Mouse (Mus musculus) MEL (cell line): ENCODE results near the gene Ctcf. TPM values are rescaled to one million over a fixed set of nuclear protein-coding genes. Genes with fewer than 3 reads are reported as not detected.

Source experiments
- DNase-seq: peaks from one replicate; pipeline ENCODE4 v3.0.0; 2011; ENCODE audit warnings: low read depth, low spot score
- H3K27ac ChIP-seq: 2 replicates; pipeline ENCODE4 v1.5.1; 2012; ENCODE audit warnings: low read depth, mild to moderate bottlenecking, control low read depth, low read length, moderate library complexity; ENCODE audit not compliant: control insufficient read depth
- H3K27me3 ChIP-seq, 2 experiments: fragments of 150-350 bp in 1 of 2; sonication (generic) in 1 of 2; 2 replicates each; pipeline ENCODE4 v1.6.1; 2012; ENCODE audit warnings: low read length in 2 of 2, mild to moderate bottlenecking in 2 of 2, improper control_type of control experiment in 1 of 2, moderate library complexity in 1 of 2; ENCODE audit not compliant: insufficient read depth in 2 of 2, control insufficient read depth in 1 of 2
- H3K36me3 ChIP-seq, 2 experiments: 2 replicates each; pipeline ENCODE4 v1.6.1; 2012 to 2014; ENCODE audit warnings: low read length in 2 of 2, improper control_type of control experiment in 1 of 2, inconsistent platforms in 1 of 2, mild to moderate bottlenecking in 1 of 2; ENCODE audit not compliant: insufficient read depth in 2 of 2, control insufficient read depth in 1 of 2
- H3K4me1 ChIP-seq, 2 experiments: fragments of 150-350 bp in 1 of 2; sonication (generic) in 1 of 2; 2 replicates each; pipeline ENCODE4 v1.6.1; 2012; ENCODE audit warnings: low read length in 2 of 2, improper control_type of control experiment in 1 of 2, mild to moderate bottlenecking in 1 of 2; ENCODE audit not compliant: insufficient read depth in 2 of 2, control insufficient read depth in 1 of 2
- H3K4me3 ChIP-seq, 2 experiments: fragments of 150-350 bp in 1 of 2; sonication (generic) in 1 of 2; 2 replicates each; pipeline ENCODE4 v1.5.1; 2012; ENCODE audit warnings: low read depth in 2 of 2, low read length in 2 of 2, mild to moderate bottlenecking in 2 of 2, moderate library complexity in 2 of 2, control low read depth in 1 of 2, improper control_type of control experiment in 1 of 2; ENCODE audit not compliant: control insufficient read depth in 1 of 2, insufficient read depth in 1 of 2
- H3K79me2 ChIP-seq: 2 replicates; pipeline ENCODE4 v1.6.1; 2012; ENCODE audit warnings: mild to moderate bottlenecking, low read length, moderate library complexity; ENCODE audit not compliant: control insufficient read depth, poor library complexity, insufficient read depth
- H3K9ac ChIP-seq: 2 replicates; pipeline ENCODE4 v1.6.1; 2012; ENCODE audit warnings: low read depth, mild to moderate bottlenecking, control low read depth, low read length, moderate library complexity; ENCODE audit not compliant: control insufficient read depth, poor library complexity, severe bottlenecking
- H3K9me3 ChIP-seq: fragments of 150-350 bp; sonication (generic); replicated peaks from 2 replicates; pipeline ENCODE4 v1.6.1; 2012; ENCODE audit warnings: mild to moderate bottlenecking, low read length, improper control_type of control experiment, moderate library complexity; ENCODE audit not compliant: insufficient read depth
- CHD1 ChIP-seq: IDR thresholded peaks from 2 replicates; pipeline ENCODE4 v1.6.1; 2012; ENCODE audit warnings: low read depth, mild to moderate bottlenecking, inconsistent platforms, low read length, improper control_type of control experiment
- CHD2 ChIP-seq: IDR thresholded peaks from 2 replicates; pipeline ENCODE4 v1.6.1; 2011; ENCODE audit warnings: low read length, improper control_type of control experiment
- CTCF ChIP-seq, 3 experiments: IDR thresholded peaks in 2 of 3; conservative IDR thresholded peaks in 1 of 3; 2 replicates each; pipeline ENCODE4 v1.5.1; 2011 to 2012; ENCODE audit warnings: low read length in 3 of 3, low read depth in 2 of 3, mild to moderate bottlenecking in 2 of 3, improper control_type of control experiment in 1 of 3, inconsistent platforms in 1 of 3, mixed read lengths in 1 of 3, moderate library complexity in 1 of 3; ENCODE audit not compliant: control insufficient read depth in 1 of 3, insufficient read depth in 1 of 3, poor library complexity in 1 of 3, severe bottlenecking in 1 of 3
- GATA1 ChIP-seq: IDR thresholded peaks from 2 replicates; pipeline ENCODE4 v1.6.1; 2011; ENCODE audit warnings: low read depth, low read length, improper control_type of control experiment
- HCFC1 ChIP-seq: IDR thresholded peaks from 2 replicates; pipeline ENCODE4 v1.6.1; 2012; ENCODE audit warnings: low read depth, mild to moderate bottlenecking, inconsistent platforms, low read length, improper control_type of control experiment, moderate library complexity
- MAFK ChIP-seq: IDR thresholded peaks from 2 replicates; pipeline ENCODE4 v1.6.1; 2011; ENCODE audit warnings: low read depth, mild to moderate bottlenecking, low read length, improper control_type of control experiment, borderline replicate concordance
- MAZ ChIP-seq: IDR thresholded peaks from 2 replicates; pipeline ENCODE4 v1.6.1; 2012; ENCODE audit warnings: low read depth, mild to moderate bottlenecking, inconsistent platforms, low read length, improper control_type of control experiment
- MXI1 ChIP-seq: IDR thresholded peaks from 2 replicates; pipeline ENCODE4 v1.6.1; 2011; ENCODE audit warnings: mild to moderate bottlenecking, low read depth, low read length, improper control_type of control experiment
- NRF1 ChIP-seq: IDR thresholded peaks from 2 replicates; pipeline ENCODE4 v1.6.1; 2014; ENCODE audit warnings: low read depth, mild to moderate bottlenecking, inconsistent platforms, low read length, improper control_type of control experiment, moderate library complexity; ENCODE audit not compliant: poor library complexity, insufficient read depth, severe bottlenecking
- RAD21 ChIP-seq: IDR thresholded peaks from 2 replicates; pipeline ENCODE4 v1.6.1; 2011; ENCODE audit warnings: mild to moderate bottlenecking, low read depth, low read length, improper control_type of control experiment
- RCOR1 ChIP-seq: IDR thresholded peaks from 2 replicates; pipeline ENCODE4 v1.6.1; 2012; ENCODE audit warnings: low read depth, mild to moderate bottlenecking, inconsistent platforms, low read length, improper control_type of control experiment
- SIN3A ChIP-seq: IDR thresholded peaks from 2 replicates; pipeline ENCODE4 v1.6.1; 2012; ENCODE audit warnings: low read length, improper control_type of control experiment, inconsistent platforms
- SMC3 ChIP-seq: IDR thresholded peaks from 2 replicates; pipeline ENCODE4 v1.6.1; 2011; ENCODE audit warnings: low read depth, low read length, improper control_type of control experiment
- TBP ChIP-seq: IDR thresholded peaks from 2 replicates; pipeline ENCODE4 v1.8.0; 2011; ENCODE audit warnings: low read depth, low read length, improper control_type of control experiment
- TCF12 ChIP-seq: IDR thresholded peaks from 2 replicates; pipeline ENCODE4 v1.6.1; 2014; ENCODE audit warnings: low read depth, mild to moderate bottlenecking, inconsistent platforms, low read length, improper control_type of control experiment, moderate library complexity
- USF1 ChIP-seq: IDR thresholded peaks from 2 replicates; pipeline ENCODE4 v1.6.1; 2014; ENCODE audit warnings: low read depth, mild to moderate bottlenecking, inconsistent platforms, low read length, improper control_type of control experiment, moderate library complexity
- ZC3H11A ChIP-seq: IDR thresholded peaks from 2 replicates; pipeline ENCODE4 v1.6.1; 2012; ENCODE audit warnings: low read depth, mild to moderate bottlenecking, inconsistent platforms, low read length, improper control_type of control experiment
- ZMIZ1 ChIP-seq: IDR thresholded peaks from 2 replicates; pipeline ENCODE4 v1.6.1; 2012; ENCODE audit warnings: low read depth, mild to moderate bottlenecking, inconsistent platforms, low read length, improper control_type of control experiment, moderate library complexity
- polyA plus RNA-seq, 2 experiments: library from polyadenylated mRNA; stranded (reverse) in 1 of 2; unstranded in 1 of 2; fragments of >175 nt in 1 of 2; fragments of >200 nt in 1 of 2; gene quantifications; 2 replicates each; pipeline versions ENCODE4 v1.2.1 to v1.2.4; 2012; ENCODE audit warnings: low replicate concordance in 2 of 2, low read depth in 1 of 2; ENCODE audit not compliant: insufficient read length in 2 of 2, insufficient read depth in 1 of 2, missing spikeins in 1 of 2
- total RNA-seq: library from RNA; depleted of rRNA; stranded (reverse); fragments of 300-350 nt; gene quantifications from 2 replicates; pipeline ENCODE4 v1.2.3, GENCODE M21; 2012

The Ctcf gene
- total and polyA plus RNA-seq, 3 experiments = 40.7 to 670 (median 87.1) TPM

GRCm38 (mm10) chr8:105596362-105597034 lies 39.9 kb upstream of the Ctcf start:
- H3K4me3 ChIP-seq = peak overlapping the region; percentile 59 to 70
- H3K36me3 ChIP-seq = peaks cover 0 to 8% of the 10 kb centered on the region in 2 experiments; a peak in 2 of 4 replicates
- H3K27ac ChIP-seq = no peak overlapping the region
- peak; percentile 48 for TF ChIP-seq MXI1
- no peak for TF ChIP-seq MAFK
- no peak for TF ChIP-seq CHD2
- no peak for TF ChIP-seq GATA1
- TF ChIP-seq ZC3H11A = peak; percentile 74
- peak; percentile 71 for TF ChIP-seq SMC3
- TF ChIP-seq CHD1 = no peak
- no peak for TF ChIP-seq TCF12
- 0 out of 2 replicates have a peak, but pooled peaks have one; percentile 23 for TF ChIP-seq HCFC1
- TF ChIP-seq SIN3A = peak; percentile 40; the same call in 1 of the 2 replicates
- TF ChIP-seq ZMIZ1 = no peak
- 0 out of 2 replicates have a peak, but pooled peaks have one; percentile 6 for TF ChIP-seq USF1
- TF ChIP-seq RAD21 = peak; percentile 97
- peak; percentile 80 to 92 (median 85) for TF ChIP-seq CTCF (IDR thresholded peaks at IDR 0.05 in 2 of 3, conservative IDR thresholded peaks at IDR 0.05 in 1 of 3; ENCODE audit: control insufficient read depth in 1 of 3, insufficient read depth in 1 of 3, low read depth in 2 of 3, low read length in 3 of 3, poor library complexity in 1 of 3, severe bottlenecking in 1 of 3)
- 0 out of 2 replicates have a peak, but pooled peaks have one; percentile 4 for TF ChIP-seq NRF1
- TF ChIP-seq MAZ = 0 out of 2 replicates have a peak, but pooled peaks have one; percentile 27
- TF ChIP-seq TBP = peak; percentile 32; the same call in 1 of the 2 replicates
- peak overlapping the region; percentile 60 for H3K9ac ChIP-seq
- H3K27me3 ChIP-seq = no peaks in the 10 kb centered on the region
- peaks cover 3 to 17% of the 10 kb centered on the region in 2 experiments; a peak in 3 of 4 replicates for H3K4me1 ChIP-seq
- no peaks in the 10 kb centered on the region for H3K79me2 ChIP-seq
- peak; percentile 81 for DNase-seq
- H3K9me3 ChIP-seq = no peaks in the 10 kb centered on the region

- no peaks in the 10 kb centered on the region for H3K79me2 ChIP-seq
- TF ChIP-seq RCOR1 (peak; percentile 45; the same call in 1 of the 2 replicates), NRF1 (no peak)
- no peak overlapping the region for H3K27ac ChIP-seq
- H3K4me1 ChIP-seq = peaks cover 3 to 27% of the 10 kb centered on the region in 2 experiments; a peak in 3 of 4 replicates
- no peak overlapping the region for H3K4me3 ChIP-seq
- peaks cover 0 to 20% of the 10 kb centered on the region in 2 experiments; a peak in 2 of 4 replicates for H3K36me3 ChIP-seq
- no peak overlapping the region for H3K9ac ChIP-seq
- H3K27me3 ChIP-seq = no peaks in the 10 kb centered on the region
- DNase-seq = no peak
- H3K9me3 ChIP-seq = no peaks in the 10 kb centered on the region
Observed at GRCm38 (mm10) chr8:105598777-105599176, 37.6 kb upstream of the Ctcf start.
